Mouse (Mus musculus): ENCODE measurements around the gene Hecw2. TPM values are rescaled to one million over a fixed set of nuclear protein-coding genes. Genes with fewer than 3 reads are reported as not detected.
A peak's percentile ranks its signal among the peaks of the same experiment; 100 is the strongest.

The Hecw2 gene
- polyA plus RNA-seq, 1 experiment: 1.3 TPM

DNA sequence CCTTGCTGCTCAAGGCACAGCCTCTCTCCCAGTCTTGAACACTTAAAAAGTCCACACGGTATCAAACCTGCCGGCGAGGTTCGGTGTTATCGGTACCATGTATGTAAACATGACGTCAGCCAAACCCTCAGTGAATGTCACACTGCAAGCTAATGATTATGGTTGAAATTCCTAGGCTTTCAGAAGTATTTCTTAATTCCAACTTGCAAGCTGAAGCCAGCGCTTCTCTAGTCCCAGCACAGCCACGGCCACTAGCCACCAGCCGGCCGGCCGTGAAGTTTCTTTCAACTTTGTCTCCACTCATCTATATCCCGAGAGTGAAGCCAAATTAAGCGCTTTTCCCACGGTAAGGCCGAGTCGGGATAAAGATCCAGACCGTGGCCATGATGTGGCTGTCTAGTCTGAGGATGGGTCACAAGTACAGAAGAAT is 410.7 kb downstream of the Hecw2 start:
- H3K4me3 ChIP-seq (ENCODE audit: control insufficient read depth, low read depth, low read length): peak overlapping the region; percentile 93
- H3K36me3 ChIP-seq (ENCODE audit: control insufficient read depth, insufficient read depth, low read length): no peaks in the 10 kb centered on the region
- H3K27me3 ChIP-seq (ENCODE audit: control insufficient read depth, insufficient read depth, low read length): no peaks in the 10 kb centered on the region
- H3K4me1 ChIP-seq (ENCODE audit: control insufficient read depth, insufficient read depth, low read length): no peaks in the 10 kb centered on the region; the same call in 1 of the 2 replicates
- peak overlapping the region; percentile 98 for H3K27ac ChIP-seq (ENCODE audit: control insufficient read depth, insufficient read depth, low read depth, low read length)
- no peak; the same call in 1 of the 2 replicates for TF ChIP-seq POLR2A (IDR thresholded peaks at IDR 0.05; ENCODE audit: control insufficient read depth, low read depth, low read length)
- TF ChIP-seq CTCF (IDR thresholded peaks at IDR 0.05; ENCODE audit: control insufficient read depth, insufficient read depth, insufficient replicate concordance, low read depth, low read length): no peak

DNA sequence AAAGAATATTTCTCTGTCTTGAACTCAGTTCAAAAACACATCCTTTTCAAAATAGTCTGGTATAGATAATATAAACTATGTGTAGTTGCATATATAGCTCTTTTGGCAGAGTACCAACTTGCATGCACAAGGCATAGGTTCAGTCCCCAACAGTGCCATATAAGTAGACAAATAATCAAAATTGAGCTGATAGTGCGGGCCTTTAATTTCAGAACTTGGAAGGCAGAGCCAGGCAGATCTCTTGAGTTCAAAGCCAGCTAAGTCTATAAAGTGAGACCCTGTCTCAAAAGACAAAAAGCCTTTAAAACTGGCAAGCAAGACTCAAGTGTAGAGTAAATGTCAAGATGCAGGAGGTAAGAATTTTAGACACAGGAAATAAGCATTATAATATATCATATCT is 412.0 kb downstream of the Hecw2 start:
- Histone ChIP-seq H3K27me3 (ENCODE audit: control insufficient read depth, insufficient read depth, low read length) (no peaks in the 10 kb centered on the region), H3K27ac (ENCODE audit: control insufficient read depth, insufficient read depth, low read depth, low read length) (no peak overlapping the region), H3K36me3 (ENCODE audit: control insufficient read depth, insufficient read depth, low read length) (no peaks in the 10 kb centered on the region), H3K4me1 (ENCODE audit: control insufficient read depth, insufficient read depth, low read length) (no peaks in the 10 kb centered on the region; the same call in 1 of the 2 replicates), H3K4me3 (ENCODE audit: control insufficient read depth, low read depth, low read length) (peak overlapping the region; percentile 24; the same call in 1 of the 2 replicates)
- TF ChIP-seq POLR2A (IDR thresholded peaks at IDR 0.05; ENCODE audit: control insufficient read depth, low read depth, low read length): no peak
- no peak for TF ChIP-seq CTCF (IDR thresholded peaks at IDR 0.05; ENCODE audit: control insufficient read depth, insufficient read depth, insufficient replicate concordance, low read depth, low read length)

DNA sequence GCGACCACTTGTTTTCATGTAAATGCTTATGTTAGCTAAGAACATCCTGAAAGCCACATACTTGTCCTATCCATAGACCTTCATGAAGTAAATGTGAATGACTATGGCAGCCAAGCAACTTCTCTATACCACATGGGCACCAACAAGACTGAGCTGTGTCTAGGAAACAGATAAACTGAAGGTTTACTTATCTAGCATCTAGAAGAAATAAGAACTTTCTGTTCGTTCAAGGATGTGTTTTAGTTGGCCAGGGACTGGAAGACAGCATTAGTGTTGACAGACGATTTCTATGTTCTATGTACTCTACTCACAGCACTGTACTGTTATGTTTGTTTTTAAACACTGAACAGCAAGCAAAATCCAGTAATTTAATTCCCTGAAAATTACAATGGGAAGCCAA is 412.9 kb downstream of the Hecw2 start:
- TF ChIP-seq POLR2A (IDR thresholded peaks at IDR 0.05; ENCODE audit: control insufficient read depth, low read depth, low read length) (no peak), CTCF (IDR thresholded peaks at IDR 0.05; ENCODE audit: control insufficient read depth, insufficient read depth, insufficient replicate concordance, low read depth, low read length) (no peak)
- Histone ChIP-seq H3K36me3 (ENCODE audit: control insufficient read depth, insufficient read depth, low read length) (no peaks in the 10 kb centered on the region), H3K27me3 (ENCODE audit: control insufficient read depth, insufficient read depth, low read length) (no peaks in the 10 kb centered on the region), H3K27ac (ENCODE audit: control insufficient read depth, insufficient read depth, low read depth, low read length) (no peak overlapping the region), H3K4me3 (ENCODE audit: control insufficient read depth, low read depth, low read length) (no peak overlapping the region; the same call in 1 of the 2 replicates), H3K4me1 (ENCODE audit: control insufficient read depth, insufficient read depth, low read length) (no peaks in the 10 kb centered on the region; the same call in 1 of the 2 replicates)

DNA sequence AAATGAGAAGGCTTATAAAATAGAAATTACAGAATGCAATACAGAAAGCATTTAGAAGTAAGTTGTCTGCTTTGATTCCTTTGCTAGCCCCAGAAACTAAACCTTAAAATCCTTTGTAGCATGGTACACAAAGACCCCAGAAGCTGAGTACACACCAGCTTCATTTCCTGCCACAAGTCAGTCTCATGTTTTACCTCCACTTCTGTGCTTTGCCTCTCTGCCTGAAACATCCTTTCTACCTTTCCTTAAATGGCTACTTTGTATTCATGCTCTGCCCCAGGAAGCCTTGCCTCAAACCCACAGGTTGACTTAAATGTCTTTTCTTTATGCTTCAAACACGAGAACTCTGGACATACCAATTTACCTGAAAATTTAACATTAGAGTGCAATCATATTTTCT is 413.7 kb downstream of the Hecw2 start:
- no peaks in the 10 kb centered on the region; the same call in 1 of the 2 replicates for H3K4me1 ChIP-seq (ENCODE audit: control insufficient read depth, insufficient read depth, low read length)
- H3K27me3 ChIP-seq (ENCODE audit: control insufficient read depth, insufficient read depth, low read length): no peaks in the 10 kb centered on the region
- H3K27ac ChIP-seq (ENCODE audit: control insufficient read depth, insufficient read depth, low read depth, low read length): no peak overlapping the region
- H3K4me3 ChIP-seq (ENCODE audit: control insufficient read depth, low read depth, low read length): no peak overlapping the region
- H3K36me3 ChIP-seq (ENCODE audit: control insufficient read depth, insufficient read depth, low read length): no peaks in the 10 kb centered on the region
- TF ChIP-seq CTCF (IDR thresholded peaks at IDR 0.05; ENCODE audit: control insufficient read depth, insufficient read depth, insufficient replicate concordance, low read depth, low read length) (no peak), POLR2A (IDR thresholded peaks at IDR 0.05; ENCODE audit: control insufficient read depth, low read depth, low read length) (no peak)

DNA sequence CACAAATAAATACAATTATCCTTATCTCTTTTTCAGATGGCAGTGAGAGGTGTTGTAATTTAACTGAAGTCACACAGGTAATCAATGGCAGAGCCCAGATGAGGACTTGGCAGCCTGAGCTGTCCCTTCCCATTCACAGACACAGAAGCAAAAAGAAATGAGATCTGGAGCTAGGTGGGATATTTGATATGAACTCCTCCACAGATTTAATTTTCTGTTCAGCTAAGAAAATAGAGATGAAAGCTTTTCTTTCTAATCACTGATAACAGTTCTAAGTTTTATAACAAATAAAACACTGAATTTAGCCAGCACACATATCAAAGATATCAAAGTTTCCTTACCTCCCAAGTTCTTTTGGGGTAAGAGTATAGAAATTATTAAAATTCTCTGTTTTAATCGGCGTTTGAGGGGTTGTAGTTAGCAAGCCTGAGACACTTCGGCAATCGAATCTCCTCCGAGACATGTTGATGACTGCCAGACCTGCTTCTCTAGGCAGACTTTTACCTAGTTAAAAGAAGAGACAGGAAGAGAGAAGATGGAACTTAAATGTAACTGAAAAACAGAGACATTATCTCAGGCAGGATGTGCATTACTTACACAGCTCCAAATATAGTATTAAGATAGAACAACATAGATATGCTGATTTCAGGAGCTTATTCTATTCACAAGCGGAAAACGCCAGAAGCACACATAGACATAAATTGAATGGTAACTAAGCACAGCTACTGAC is 418.6 kb downstream of the Hecw2 start:
- no peak for TF ChIP-seq POLR2A (IDR thresholded peaks at IDR 0.05; ENCODE audit: control insufficient read depth, low read depth, low read length)
- Histone ChIP-seq H3K4me3 (ENCODE audit: control insufficient read depth, low read depth, low read length) (no peak overlapping the region), H3K36me3 (ENCODE audit: control insufficient read depth, insufficient read depth, low read length) (no peaks in the 10 kb centered on the region), H3K27ac (ENCODE audit: control insufficient read depth, insufficient read depth, low read depth, low read length) (no peak overlapping the region), H3K4me1 (ENCODE audit: control insufficient read depth, insufficient read depth, low read length) (no peaks in the 10 kb centered on the region), H3K27me3 (ENCODE audit: control insufficient read depth, insufficient read depth, low read length) (no peaks in the 10 kb centered on the region)

DNA sequence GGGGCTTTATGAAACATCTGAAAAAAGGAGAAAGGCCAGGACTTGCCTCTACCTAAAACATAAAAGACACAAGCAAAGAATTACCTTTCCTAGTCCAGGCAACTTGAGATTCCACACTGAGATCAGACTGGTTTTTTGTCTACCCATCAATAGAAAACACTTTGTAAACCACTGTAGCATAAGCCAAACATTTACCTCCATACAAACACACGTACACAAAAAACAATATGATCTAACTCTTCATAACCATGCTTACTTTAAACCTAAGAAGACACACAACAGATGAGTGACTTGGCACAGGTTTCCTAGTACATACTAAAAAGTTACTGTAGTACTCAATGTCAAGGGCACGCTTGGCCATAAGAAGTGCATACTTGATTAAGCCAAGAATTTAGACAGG is 419.4 kb downstream of the Hecw2 start:
- H3K27me3 ChIP-seq (ENCODE audit: control insufficient read depth, insufficient read depth, low read length): no peaks in the 10 kb centered on the region
- TF ChIP-seq CTCF (IDR thresholded peaks at IDR 0.05; ENCODE audit: control insufficient read depth, insufficient read depth, insufficient replicate concordance, low read depth, low read length) (no peak), POLR2A (IDR thresholded peaks at IDR 0.05; ENCODE audit: control insufficient read depth, low read depth, low read length) (no peak)
- no peaks in the 10 kb centered on the region for H3K4me1 ChIP-seq (ENCODE audit: control insufficient read depth, insufficient read depth, low read length)
- H3K36me3 ChIP-seq (ENCODE audit: control insufficient read depth, insufficient read depth, low read length): no peaks in the 10 kb centered on the region
- H3K27ac ChIP-seq (ENCODE audit: control insufficient read depth, insufficient read depth, low read depth, low read length): no peak overlapping the region
- H3K4me3 ChIP-seq (ENCODE audit: control insufficient read depth, low read depth, low read length): no peak overlapping the region

DNA sequence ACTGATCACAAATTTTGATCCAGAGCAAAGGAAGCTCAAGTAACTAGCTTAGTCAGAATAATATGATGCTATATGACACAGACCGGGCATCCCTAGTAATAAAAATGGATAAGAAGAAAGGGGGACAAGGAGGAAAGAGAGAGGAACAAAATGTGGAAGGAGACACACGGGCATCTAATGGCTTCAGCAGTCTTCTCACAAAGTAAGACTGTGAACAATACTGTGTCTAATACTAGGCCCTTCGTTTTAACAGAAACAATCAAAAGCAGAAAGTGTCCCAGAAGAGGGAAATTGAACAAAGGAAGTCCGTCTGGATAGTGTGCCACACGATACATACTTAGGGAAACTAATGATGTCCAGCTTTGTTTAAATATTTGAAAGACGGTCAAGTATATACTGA is 419.9 kb downstream of the Hecw2 start:
- H3K4me1 ChIP-seq (ENCODE audit: control insufficient read depth, insufficient read depth, low read length): no peaks in the 10 kb centered on the region
- no peak overlapping the region for H3K4me3 ChIP-seq (ENCODE audit: control insufficient read depth, low read depth, low read length)
- no peaks in the 10 kb centered on the region for H3K27me3 ChIP-seq (ENCODE audit: control insufficient read depth, insufficient read depth, low read length)
- no peaks in the 10 kb centered on the region for H3K36me3 ChIP-seq (ENCODE audit: control insufficient read depth, insufficient read depth, low read length)
- no peak for TF ChIP-seq POLR2A (IDR thresholded peaks at IDR 0.05; ENCODE audit: control insufficient read depth, low read depth, low read length)
- no peak for TF ChIP-seq CTCF (IDR thresholded peaks at IDR 0.05; ENCODE audit: control insufficient read depth, insufficient read depth, insufficient replicate concordance, low read depth, low read length)
- H3K27ac ChIP-seq (ENCODE audit: control insufficient read depth, insufficient read depth, low read depth, low read length): no peak overlapping the region

Data from testis, adult 2 months (tissue).